Mouse (Mus musculus): ENCODE data around the gene Pla2g3. TPM values are rescaled to one million over a fixed set of nuclear protein-coding genes. Genes with fewer than 3 reads are reported as not detected.
A peak's percentile ranks its signal among the peaks of the same experiment; 100 is the strongest.

Pla2g3 gene
- total and polyA plus RNA-seq, 3 experiments = not detected

DNA sequence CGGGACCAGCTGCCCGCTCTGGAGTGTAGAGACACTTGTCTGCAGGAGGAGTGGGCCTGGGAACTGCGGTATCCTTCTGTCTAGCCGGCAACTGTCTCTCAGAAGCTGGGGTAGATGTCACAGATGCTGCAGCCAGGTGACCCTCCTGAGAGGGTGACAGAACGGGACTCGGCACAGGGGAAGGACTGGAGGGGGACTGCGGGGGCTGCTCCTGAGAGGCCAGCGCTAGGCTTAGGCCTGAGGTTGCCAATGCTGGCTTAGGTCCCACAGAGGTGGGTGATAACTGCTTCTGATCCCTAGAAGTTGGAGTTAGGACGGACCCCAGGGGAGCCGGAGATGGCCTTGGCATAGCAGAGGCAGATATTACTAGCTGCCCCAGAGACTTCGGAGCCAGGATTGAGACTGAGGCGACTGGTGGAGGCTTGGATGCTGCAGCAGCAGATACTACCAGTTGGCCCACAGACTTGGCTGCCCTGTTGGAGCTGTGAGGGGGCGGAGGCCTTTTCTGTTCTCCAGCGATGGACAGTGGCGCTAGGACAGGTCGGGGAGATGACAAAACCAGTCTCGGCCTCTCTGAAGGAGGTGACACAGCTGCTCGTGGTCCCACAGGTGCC lies 14.5 kb downstream of the Pla2g3 start:
- DNase-seq (ENCODE audit: extremely low read depth) = no peak
- no peak for TF ChIP-seq TCF12 (IDR thresholded peaks at IDR 0.05; ENCODE audit: low read depth, low read length)
- no peak for TF ChIP-seq EP300 (IDR thresholded peaks at IDR 0.05; ENCODE audit: low read length)
- TF ChIP-seq E2F4 (IDR thresholded peaks at IDR 0.05; ENCODE audit: insufficient replicate concordance, low read depth, low read length) = no peak
- no peak for TF ChIP-seq KAT2A (IDR thresholded peaks at IDR 0.05; ENCODE audit: insufficient replicate concordance, low read length)
- Histone ChIP-seq H3K9ac (ENCODE audit: insufficient read depth, low read depth) (no peak overlapping the region), H3K4me3 (replicated peaks in 1 of 3; ENCODE audit: low read depth in 2 of 3, low read length in 2 of 3, poor library complexity in 1 of 3) (no peak overlapping the region), H3K36me3 (replicated peaks in 1 of 2; ENCODE audit: control insufficient read depth in 1 of 2, insufficient read depth in 1 of 2, low read length in 1 of 2) (no peaks in the 10 kb centered on the region), H3K27me3 (replicated peaks) (peaks cover 79% of the 10 kb centered on the region), H3K4me1 (ENCODE audit: control insufficient read depth in 1 of 2, insufficient read depth in 2 of 2) (peaks cover under 1 to 6% of the 10 kb centered on the region in 2 experiments; a peak in 1 of 4 replicates), H3K79me2 (replicated peaks; ENCODE audit: control insufficient read depth, extremely low read depth, insufficient read depth, poor library complexity, severe bottlenecking) (no peaks in the 10 kb centered on the region), H3K9me3 (replicated peaks; ENCODE audit: low read length) (no peaks in the 10 kb centered on the region), H3K4me2 (ENCODE audit: insufficient read depth, low read depth, poor library complexity, severe bottlenecking) (no peak overlapping the region), H3K27ac (ENCODE audit: insufficient read depth, low read depth) (no peak overlapping the region)
- in situ Hi-C loops (cut with MboI; ENCODE audit: low pct_ligation_motif_present, low pct_unique_long_range_greater_than_20kb, low sequenced_read_pairs) (no loop called here), dilution Hi-C loops (cut with MboI; ENCODE audit: extremely low pct_ligation_motif_present, extremely low pct_unique_long_range_greater_than_20kb, low sequenced_read_pairs) (no loop called here)

DNA sequence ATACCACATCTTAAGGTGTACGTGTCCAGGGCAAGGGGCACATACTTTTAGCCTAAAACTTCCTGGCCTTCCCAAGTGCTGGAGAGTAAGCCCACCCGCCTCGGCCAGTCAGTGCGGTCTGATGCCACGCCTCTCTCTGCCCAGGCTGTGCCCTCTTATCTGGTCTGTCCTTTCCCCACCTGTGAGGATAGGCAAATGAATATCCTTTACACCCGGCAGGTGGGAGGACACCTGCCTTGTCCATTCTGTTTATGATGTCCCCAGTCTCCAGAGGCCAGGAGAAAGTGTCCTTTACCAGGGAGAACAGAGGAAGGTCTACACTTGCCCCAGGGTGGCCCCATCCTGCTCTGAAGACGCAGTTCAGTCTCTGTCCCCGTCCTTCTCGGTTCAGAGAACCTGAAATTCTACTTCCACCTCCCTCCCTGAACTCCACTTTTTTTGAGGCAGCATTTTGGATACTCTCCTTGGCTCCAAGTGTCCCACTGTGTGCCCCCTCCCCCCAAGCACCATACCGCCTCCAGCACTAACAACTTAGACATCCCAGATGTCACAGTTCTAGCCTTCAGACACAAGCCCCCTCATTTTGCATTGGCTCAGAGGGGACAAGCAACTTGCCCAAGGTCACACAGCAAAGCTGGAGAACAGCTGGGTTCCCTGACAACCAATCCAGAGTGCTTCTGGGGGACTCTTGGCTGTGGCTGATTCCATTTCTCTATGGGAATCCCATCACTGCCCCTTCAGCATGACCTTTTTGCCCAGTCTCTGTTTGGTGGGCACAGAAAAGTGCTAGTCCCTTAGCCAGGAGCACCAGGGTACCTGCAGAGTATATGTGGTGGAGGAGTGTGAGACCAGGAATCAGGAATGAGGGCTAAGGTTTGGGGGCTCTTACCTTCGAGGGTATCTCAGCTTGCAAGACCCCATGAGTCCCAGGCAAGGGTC lies 15.9 kb downstream of the Pla2g3 start:
- no peak overlapping the region for H3K9ac ChIP-seq (ENCODE audit: insufficient read depth, low read depth)
- DNase-seq (ENCODE audit: extremely low read depth) = no peak

DNA sequence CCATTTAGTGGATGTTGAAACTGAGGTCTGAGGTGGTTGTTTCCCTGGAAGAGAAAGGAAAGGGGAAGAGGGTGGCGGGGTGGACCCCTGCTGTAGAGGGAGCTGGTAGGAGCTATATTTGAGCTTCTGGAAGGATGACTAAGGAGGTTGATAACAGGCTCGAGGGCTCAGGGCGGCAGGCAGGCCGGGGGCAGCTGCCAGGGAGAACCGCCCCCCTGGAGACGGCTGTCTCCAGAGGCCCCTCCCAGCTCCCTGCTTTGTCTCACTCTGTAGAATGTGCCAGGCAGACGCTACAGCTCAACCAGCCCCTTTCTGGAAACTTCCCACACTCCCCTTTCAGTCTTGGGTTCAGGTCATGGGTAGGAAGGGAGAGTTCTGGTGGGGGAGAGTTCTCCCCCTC lies 20.1 kb downstream of the Pla2g3 start:
- no peak for DNase-seq (ENCODE audit: extremely low read depth)
- Histone ChIP-seq H3K36me3 (replicated peaks in 1 of 2; ENCODE audit: control insufficient read depth in 1 of 2, insufficient read depth in 1 of 2, low read length in 1 of 2) (no peaks in the 10 kb centered on the region), H3K4me1 (ENCODE audit: control insufficient read depth in 1 of 2, insufficient read depth in 2 of 2) (peaks cover 2 to 6% of the 10 kb centered on the region in 2 experiments; a peak in 1 of 4 replicates), H3K27me3 (replicated peaks) (peaks cover 55% of the 10 kb centered on the region), H3K79me2 (replicated peaks; ENCODE audit: control insufficient read depth, extremely low read depth, insufficient read depth, poor library complexity, severe bottlenecking) (no peaks in the 10 kb centered on the region), H3K9me3 (replicated peaks; ENCODE audit: low read length) (no peaks in the 10 kb centered on the region), H3K27ac (ENCODE audit: insufficient read depth, low read depth) (no peak overlapping the region), H3K4me2 (ENCODE audit: insufficient read depth, low read depth, poor library complexity, severe bottlenecking) (peak overlapping the region; percentile 30; the same call in 1 of the 2 replicates), H3K9ac (ENCODE audit: insufficient read depth, low read depth) (no peak overlapping the region), H3K4me3 (replicated peaks in 1 of 3; ENCODE audit: low read depth in 2 of 3, low read length in 2 of 3, poor library complexity in 1 of 3) (no peak overlapping the region)
- TF ChIP-seq RCOR1 (conservative IDR thresholded peaks at IDR 0.05; ENCODE audit: low read depth, low read length) = no peak
- no peak for TF ChIP-seq USF2 (conservative IDR thresholded peaks at IDR 0.05; ENCODE audit: low read depth, low read length)
- TF ChIP-seq UBTF (IDR thresholded peaks at IDR 0.05; ENCODE audit: low read depth, low read length) = no peak
- TF ChIP-seq RAD21 (IDR thresholded peaks at IDR 0.05; ENCODE audit: low read depth, low read length) = no peak
- TF ChIP-seq USF1 (IDR thresholded peaks at IDR 0.05; ENCODE audit: low read depth, low read length) = no peak
- no peak for TF ChIP-seq ETS1 (conservative IDR thresholded peaks at IDR 0.05; ENCODE audit: low read depth, low read length)
- no peak for TF ChIP-seq ZKSCAN1 (IDR thresholded peaks at IDR 0.05; ENCODE audit: borderline replicate concordance, low read depth, low read length)
- no peak for TF ChIP-seq KAT2A (IDR thresholded peaks at IDR 0.05; ENCODE audit: insufficient replicate concordance, low read length)
- dilution Hi-C loops (cut with MboI; ENCODE audit: extremely low pct_ligation_motif_present, extremely low pct_unique_long_range_greater_than_20kb, low sequenced_read_pairs) (no loop called here), in situ Hi-C loops (cut with MboI; ENCODE audit: low pct_ligation_motif_present, low pct_unique_long_range_greater_than_20kb, low sequenced_read_pairs) (no loop called here)

More for the DNA sequence above, 15.9 kb downstream of the Pla2g3 start:
- H3K36me3 ChIP-seq (replicated peaks in 1 of 2; ENCODE audit: control insufficient read depth in 1 of 2, insufficient read depth in 1 of 2, low read length in 1 of 2) = no peaks in the 10 kb centered on the region
- dilution Hi-C loops (cut with MboI; ENCODE audit: extremely low pct_ligation_motif_present, extremely low pct_unique_long_range_greater_than_20kb, low sequenced_read_pairs) = no loop called here
- in situ Hi-C loops (cut with MboI; ENCODE audit: low pct_ligation_motif_present, low pct_unique_long_range_greater_than_20kb, low sequenced_read_pairs) = no loop called here
- H3K4me1 ChIP-seq (ENCODE audit: control insufficient read depth in 1 of 2, insufficient read depth in 2 of 2) = peaks cover 2 to 6% of the 10 kb centered on the region in 2 experiments; a peak in 1 of 4 replicates
- H3K4me3 ChIP-seq (replicated peaks in 1 of 3; ENCODE audit: low read depth in 2 of 3, low read length in 2 of 3, poor library complexity in 1 of 3) = no peak overlapping the region
- H3K27ac ChIP-seq (ENCODE audit: insufficient read depth, low read depth) = no peak overlapping the region
- no peak overlapping the region for H3K4me2 ChIP-seq (ENCODE audit: insufficient read depth, low read depth, poor library complexity, severe bottlenecking)
- peaks cover 89% of the 10 kb centered on the region for H3K27me3 ChIP-seq (replicated peaks)
- no peaks in the 10 kb centered on the region for H3K9me3 ChIP-seq (replicated peaks; ENCODE audit: low read length)
- H3K79me2 ChIP-seq (replicated peaks; ENCODE audit: control insufficient read depth, extremely low read depth, insufficient read depth, poor library complexity, severe bottlenecking) = no peaks in the 10 kb centered on the region
- TF ChIP-seq SMC3 (IDR thresholded peaks at IDR 0.05; ENCODE audit: low read depth, low read length) = no peak
- TF ChIP-seq KAT2A (IDR thresholded peaks at IDR 0.05; ENCODE audit: insufficient replicate concordance, low read length) = no peak
- TF ChIP-seq ZMIZ1 (IDR thresholded peaks at IDR 0.05; ENCODE audit: low read depth, low read length) = no peak
- TF ChIP-seq NELFE (IDR thresholded peaks at IDR 0.05; ENCODE audit: low read depth, low read length) = no peak
- no peak for TF ChIP-seq MEF2A (IDR thresholded peaks at IDR 0.05; ENCODE audit: borderline replicate concordance, low read depth, low read length)
- no peak for TF ChIP-seq TBP (conservative IDR thresholded peaks at IDR 0.05; ENCODE audit: low read depth, low read length)
- no peak for TF ChIP-seq ETS1 (conservative IDR thresholded peaks at IDR 0.05; ENCODE audit: low read depth, low read length)
- TF ChIP-seq IRF4 (IDR thresholded peaks at IDR 0.05; ENCODE audit: low read depth, low read length) = no peak
- no peak for TF ChIP-seq CHD2 (IDR thresholded peaks at IDR 0.05; ENCODE audit: low read length)
- TF ChIP-seq ZKSCAN1 (IDR thresholded peaks at IDR 0.05; ENCODE audit: borderline replicate concordance, low read depth, low read length) = no peak
- TF ChIP-seq CTCF (conservative IDR thresholded peaks at IDR 0.05 in 1 of 2, IDR thresholded peaks at IDR 0.05 in 1 of 2; ENCODE audit: low read depth in 2 of 2, low read length in 2 of 2) = no peak
- TF ChIP-seq GABPA (IDR thresholded peaks at IDR 0.05; ENCODE audit: insufficient replicate concordance, low read depth, low read length) = no peak
- no peak for TF ChIP-seq TCF12 (IDR thresholded peaks at IDR 0.05; ENCODE audit: low read depth, low read length)
- TF ChIP-seq ZNF384 (IDR thresholded peaks at IDR 0.05; ENCODE audit: low read depth, low read length) = no peak
